22 mouse cellular contexts compared by ENCODE assay signal in genomic region chr2:153454841-153455506, GRCm38 (mm10). TPM values are rescaled to one million over a fixed set of nuclear protein-coding genes. Genes with fewer than 3 reads are reported as not detected.
DNase-seq lines count a peak whose midpoint lies in the region; ATAC-seq and TF ChIP-seq lines count a peak whose summit lies in the region.
"Had no signal": no experiment of that assay in that cellular context is flagged by ENCODE, and none has a peak within 500 bp of the region (broad histone marks: within the 10 kb centered on the region; RNA-seq: fewer than 3 reads in every experiment).

No protein-coding gene starts in this region.

- DNase-seq in heart, adult 8-10 months (ENCODE audit: low spot score), result no peak
- peak; percentile 56 for DNase-seq in c-Kit-negative CD71-positive TER-119-positive erythroid progenitor cells, embryonic 14.5 days (ENCODE audit: low read depth, low spot score)
- DNase-seq in liver, embryonic 14.5 days (ENCODE audit: low read depth in 3 of 3, low spot score in 3 of 3), result peak; percentile 67 to 74 (median 71)
- DNase-seq in left cerebral cortex, adult 18-20 months (ENCODE audit: low spot score in 2 of 2), result no peak
- no peak for DNase-seq in cerebellum, adult 11 months
- DNase-seq: gastrocnemius, postnatal 10 days; kidney, adult 18-20 months; kidney, postnatal 25 days; right cerebral cortex, postnatal 4 days; thymus, postnatal 14 days had no signal

- TF ChIP-seq CTCF in liver, embryonic 14.5 days (IDR thresholded peaks at IDR 0.05; ENCODE audit: low read depth), result peak; percentile 43; the same call in 1 of the 2 replicates

- no peak overlapping the region for H3K4me3 ChIP-seq in heart, embryonic 12.5 days
- H3K4me3 ChIP-seq in liver, embryonic 14.5 days (ENCODE audit: insufficient read depth in 1 of 2, low read depth in 2 of 2, low read length in 2 of 2), result no peak overlapping the region
- H3K4me3 ChIP-seq: lung, embryonic 15.5 days; megakaryocyte, embryonic 14.5 days had no signal

- no peak overlapping the region for H3K4me2 ChIP-seq in heart, embryonic 12.5 days
- H3K4me2 ChIP-seq in liver, embryonic 14.5 days (ENCODE audit: low read depth), result peak overlapping the region; percentile 59
- H3K4me2 ChIP-seq: hindbrain, embryonic 14.5 days; lung, embryonic 15.5 days had no signal

- no peak overlapping the region; the same call in 1 of the 2 replicates for H3K9ac ChIP-seq in heart, embryonic 12.5 days
- H3K9ac ChIP-seq in liver, embryonic 14.5 days (replicated peaks), result peak overlapping the region; percentile 49
- H3K9ac ChIP-seq: hindbrain, embryonic 14.5 days; lung, embryonic 15.5 days had no signal

- WGBS in heart, embryonic 12.5 days, result 22% methylated on average over 9 of the region's 9 CpGs
- 29% methylated on average over 9 of the region's 9 CpGs for WGBS in liver, embryonic 14.5 days (ENCODE audit: insufficient replicate concordance)

- no peaks in the 10 kb centered on the region for H3K9me3 ChIP-seq in heart, embryonic 12.5 days (replicated peaks)
- no peaks in the 10 kb centered on the region for H3K9me3 ChIP-seq in liver, embryonic 14.5 days (ENCODE audit: control insufficient read depth, low read length)
- H3K9me3 ChIP-seq: lung, embryonic 15.5 days; megakaryocyte, embryonic 14.5 days had no signal

- H3K27me3 ChIP-seq in heart, embryonic 12.5 days (replicated peaks), result no peaks in the 10 kb centered on the region
- no peaks in the 10 kb centered on the region for H3K27me3 ChIP-seq in liver, embryonic 14.5 days (ENCODE audit: control insufficient read depth, insufficient read depth, low read length)
- H3K27me3 ChIP-seq: lung, embryonic 15.5 days; megakaryocyte, embryonic 14.5 days had no signal

- peak; percentile 90 for TF ChIP-seq EP300 in liver, embryonic 14.5 days (IDR thresholded peaks at IDR 0.05; ENCODE audit: low read depth)

- H3K27ac ChIP-seq in heart, embryonic 12.5 days (ENCODE audit: poor library complexity, severe bottlenecking), result peak overlapping the region; percentile 42
- peak overlapping the region; percentile 79 for H3K27ac ChIP-seq in liver, embryonic 14.5 days
- H3K27ac ChIP-seq: hindbrain, embryonic 14.5 days; lung, embryonic 15.5 days had no signal

- 0 out of 2 replicates have a peak, but pooled peaks have one; percentile 30 for ATAC-seq in heart, embryonic 12.5 days (ENCODE audit: insufficient number of reproducible peaks, low FRiP score)
- ATAC-seq in erythroblast, adult 5-6 weeks (replicated peaks; ENCODE audit: low FRiP score, poor library complexity, severe bottlenecking), result peak; percentile 76
- peak; percentile 81 for ATAC-seq in liver, embryonic 14.5 days (ENCODE audit: insufficient read depth)

- peaks cover 69% of the 10 kb centered on the region for H3K4me1 ChIP-seq in heart, embryonic 12.5 days (replicated peaks)
- peaks cover 36 to 50% of the 10 kb centered on the region in 2 experiments for H3K4me1 ChIP-seq in liver, embryonic 14.5 days (replicated peaks; ENCODE audit: control insufficient read depth in 2 of 2, insufficient read depth in 2 of 2, low read length in 1 of 2)

- H3K36me3 ChIP-seq in heart, embryonic 12.5 days, result peaks cover under 1% of the 10 kb centered on the region; the same call in 1 of the 2 replicates
- H3K36me3 ChIP-seq in liver, embryonic 14.5 days (replicated peaks; ENCODE audit: control insufficient read depth, insufficient read depth, low read depth), result no peaks in the 10 kb centered on the region
- H3K36me3 ChIP-seq: lung, embryonic 15.5 days had no signal

RNA-seq across cellular contexts. Expression of gene 4930404H24Rik, which starts 37.6 kb away (rescaled TPM):
- not detected in 2 replicates for polyA plus RNA-seq in heart, embryonic 12.5 days (2016; fragmentation: Nextera tagmentation; extraction: Ambion mirVana)
- not detected for total RNA-seq in heart, adult 8-10 months (2022)
- 7.1 TPM in 1 of 2 replicates, not detected in the other for total RNA-seq in erythroblast, adult 5-6 weeks (2015; ENCODE audit: low replicate concordance)
- not detected in 2 replicates for total RNA-seq in erythroblast, adult 5-6 weeks (2017; ENCODE audit: low replicate concordance)
- not detected in 2 replicates for polyA plus RNA-seq in liver, embryonic 14.5 days (2012; rRNA removed)
- polyA plus RNA-seq in liver, embryonic 14.5 days (2014; fragmentation: Nextera tagmentation; extraction: Ambion mirVana), result not detected in 2 replicates
- 1 to 10 TPM in 1 of 2 experiments, not detected in 1; 1.3 TPM for total RNA-seq in left cerebral cortex, adult 18-20 months (2021)
- total RNA-seq: ES-E14; gastrocnemius, postnatal 10 days; layer of hippocampus, postnatal 10 days; left cerebral cortex, postnatal 36 days had no signal
- polyA plus RNA-seq: cortical plate, adult 2 months; embryonic facial prominence, embryonic 14.5 days; heart, embryonic 14.5 days; hindbrain, embryonic 14.5 days; lung, embryonic 15.5 days; neural tube, embryonic 14.5 days had no signal

Comparison
In these comparisons a context has a peak if more than half of its experiments do, and no peak if none do; other contexts are left out.
1. ATAC-seq: peak in every context shown above with its lines; median percentile 81 in liver, embryonic 14.5 days; 76 in erythroblast, adult 5-6 weeks; 30 in heart, embryonic 12.5 days.
2. DNase-seq: peak in c-Kit-negative CD71-positive TER-119-positive erythroid progenitor cells, embryonic 14.5 days (single experiment) and liver, embryonic 14.5 days (3 of 3); none in heart, adult 8-10 months (single experiment), left cerebral cortex, adult 18-20 months (0 of 2) and cerebellum, adult 11 months (single experiment).